Mouse (Mus musculus) T-cell, adult 2 months (primary cell): ENCODE measurements around the gene Klf9.
"Not testable (repeated sequence)": the region's sequence is repeated elsewhere in the genome, so short reads cannot be mapped to it uniquely, and the experiment has no call there.

ENCODE experiments used
- DNase-seq: peaks from one replicate; pipeline ENCODE4 v3.0.0; 2022; ENCODE audit warnings: low spot score

The Klf9 gene

GRCm38 (mm10) chr19:23139756-23140470, 1.1 kb upstream of the Klf9 start:
- no peak for DNase-seq

DNA sequence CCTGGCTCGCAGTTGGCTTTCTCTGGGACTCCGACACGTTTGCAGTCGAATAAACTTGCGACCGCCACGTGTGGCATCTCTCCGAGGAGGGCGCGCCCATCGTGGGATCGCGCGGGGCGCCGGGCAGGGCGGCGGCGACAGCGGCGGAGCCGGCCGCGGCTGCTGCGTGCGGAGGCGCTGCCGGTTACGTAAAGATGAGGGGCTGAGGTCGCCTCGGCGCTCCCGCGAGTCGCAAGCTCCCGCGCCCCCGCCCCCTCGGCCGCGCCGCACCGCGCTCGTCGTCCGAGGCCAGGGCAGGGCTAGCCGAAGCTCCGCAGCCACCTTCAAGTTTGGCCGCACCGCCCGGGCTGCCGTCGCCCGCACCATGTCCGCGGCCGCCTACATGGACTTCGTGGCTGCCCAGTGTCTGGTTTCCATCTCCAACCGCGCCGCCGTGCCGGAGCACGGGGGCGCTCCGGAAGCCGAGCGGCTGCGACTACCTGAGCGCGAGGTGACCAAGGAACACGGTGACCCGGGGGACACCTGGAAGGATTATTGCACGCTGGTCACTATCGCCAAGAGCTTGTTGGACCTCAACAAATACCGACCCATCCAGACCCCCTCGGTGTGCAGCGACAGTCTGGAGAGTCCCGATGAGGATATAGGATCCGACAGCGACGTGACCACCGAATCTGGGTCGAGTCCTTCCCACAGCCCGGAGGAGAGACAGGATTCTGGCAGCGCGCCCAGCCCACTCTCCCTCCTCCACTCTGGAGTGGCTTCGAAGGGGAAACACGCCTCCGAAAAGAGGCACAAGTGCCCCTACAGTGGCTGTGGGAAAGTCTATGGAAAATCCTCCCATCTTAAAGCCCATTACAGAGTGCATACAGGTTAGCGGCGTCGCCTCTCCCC, 610 bp downstream of the Klf9 start:
- no peak for DNase-seq

- DNase-seq: no peak
These were observed 1.5 kb downstream of the Klf9 start for GRCm38 (mm10) chr19:23142427-23143073.

DNA sequence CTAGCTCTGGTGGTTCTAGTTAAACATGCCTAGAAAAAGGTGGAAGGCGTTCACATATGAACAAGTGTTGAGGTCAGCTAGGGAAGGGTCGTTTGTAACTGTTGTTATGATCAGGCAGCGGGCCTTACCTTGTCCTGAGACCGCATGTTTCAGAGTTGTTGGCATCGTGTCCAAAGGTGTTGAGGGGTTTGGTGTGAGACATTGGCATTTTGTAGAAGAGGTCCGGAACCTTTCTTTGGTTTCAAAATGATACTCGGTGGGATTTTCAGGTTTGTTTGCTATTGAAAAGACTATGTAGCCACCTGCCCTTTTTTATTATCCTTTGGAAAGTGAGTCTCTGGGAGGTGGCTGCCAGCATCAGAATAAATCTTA, 2.0 kb downstream of the Klf9 start:
- DNase-seq: no peak

DNA sequence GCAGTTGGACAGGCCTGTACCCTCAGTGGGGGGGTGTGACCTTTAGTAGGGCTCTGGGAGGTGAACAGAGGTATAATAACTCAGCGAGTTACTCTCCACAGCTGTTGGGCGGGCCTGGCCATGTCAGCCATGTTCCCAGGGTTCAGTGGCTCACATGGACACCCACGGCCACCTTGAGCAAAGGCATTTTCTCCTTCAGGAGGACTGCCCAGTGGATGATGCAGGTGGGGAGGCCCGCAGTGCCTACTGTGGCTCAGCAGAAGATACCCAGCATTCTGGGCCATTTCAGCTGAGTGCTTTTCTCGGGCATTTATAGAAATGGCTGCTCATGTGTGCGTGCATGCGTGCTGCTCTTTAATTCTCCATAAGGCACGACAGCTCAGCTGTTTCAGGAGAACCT, 2.5 kb downstream of the Klf9 start:
- DNase-seq: no peak

- DNase-seq: no peak
These were observed 3.0 kb downstream of the Klf9 start for GRCm38 (mm10) chr19:23144031-23144430.

DNA sequence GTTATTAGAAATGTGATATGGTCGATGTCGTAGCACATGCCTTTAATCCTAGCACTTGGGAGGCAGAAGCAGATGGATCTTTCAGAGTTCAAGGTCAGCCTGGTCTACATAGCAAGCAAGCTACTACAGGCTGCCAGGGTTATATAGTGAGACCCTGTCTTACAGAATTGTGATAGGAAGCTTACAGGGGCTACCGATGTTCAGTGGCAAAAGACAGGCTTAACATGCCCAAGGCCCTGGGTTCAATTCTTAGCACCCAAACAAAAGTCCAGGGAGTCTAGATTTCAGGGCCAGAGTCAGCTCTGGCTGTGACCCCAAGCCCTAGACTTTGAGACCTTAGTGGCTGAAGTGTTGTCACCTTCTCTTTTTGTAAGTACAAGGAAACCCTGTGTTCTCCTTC, 4.1 kb downstream of the Klf9 start:
- no peak for DNase-seq

DNA sequence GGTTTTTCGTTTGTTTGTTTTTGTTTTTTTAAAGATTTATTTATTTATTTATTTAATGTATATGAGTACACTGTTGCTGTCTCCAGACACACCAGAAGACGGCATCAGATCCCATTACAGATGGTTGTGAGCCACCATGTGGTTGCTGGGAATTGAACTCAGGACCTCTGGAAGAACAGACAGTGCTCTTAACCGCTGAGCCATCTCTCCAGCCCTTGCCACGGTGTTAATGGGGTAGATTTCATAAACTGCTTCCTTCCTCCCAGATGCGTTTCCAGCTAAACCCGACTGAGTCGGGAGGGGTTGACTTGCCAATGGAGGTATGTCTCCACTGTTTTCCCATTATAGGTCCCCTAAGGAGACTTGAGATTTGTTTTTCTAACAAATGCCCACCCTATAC, 4.5 kb downstream of the Klf9 start:
- not testable (repeated sequence) for DNase-seq

DNA sequence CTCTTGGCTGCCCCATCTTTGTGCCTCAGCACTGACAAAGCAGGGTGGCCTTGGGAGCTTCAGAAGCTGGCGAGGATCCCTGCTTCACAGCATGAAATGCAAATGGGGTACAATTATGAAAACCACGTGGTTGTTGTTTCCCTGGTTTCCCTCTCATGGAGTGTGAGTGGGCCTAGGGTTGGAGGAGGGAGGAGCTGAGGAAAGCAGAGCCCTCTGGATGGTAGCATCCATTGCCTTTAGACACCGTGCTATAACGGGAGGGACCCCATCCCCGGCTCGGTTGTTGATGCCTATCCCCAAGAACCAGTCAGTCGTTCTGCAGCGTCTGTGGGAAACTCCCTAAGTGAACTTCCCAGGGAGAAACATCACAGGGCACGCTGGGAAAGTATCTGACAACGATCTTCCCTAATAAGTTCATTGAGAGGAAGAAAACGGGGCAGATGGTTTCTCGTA, 5.4 kb downstream of the Klf9 start:
- DNase-seq: no peak

DNA sequence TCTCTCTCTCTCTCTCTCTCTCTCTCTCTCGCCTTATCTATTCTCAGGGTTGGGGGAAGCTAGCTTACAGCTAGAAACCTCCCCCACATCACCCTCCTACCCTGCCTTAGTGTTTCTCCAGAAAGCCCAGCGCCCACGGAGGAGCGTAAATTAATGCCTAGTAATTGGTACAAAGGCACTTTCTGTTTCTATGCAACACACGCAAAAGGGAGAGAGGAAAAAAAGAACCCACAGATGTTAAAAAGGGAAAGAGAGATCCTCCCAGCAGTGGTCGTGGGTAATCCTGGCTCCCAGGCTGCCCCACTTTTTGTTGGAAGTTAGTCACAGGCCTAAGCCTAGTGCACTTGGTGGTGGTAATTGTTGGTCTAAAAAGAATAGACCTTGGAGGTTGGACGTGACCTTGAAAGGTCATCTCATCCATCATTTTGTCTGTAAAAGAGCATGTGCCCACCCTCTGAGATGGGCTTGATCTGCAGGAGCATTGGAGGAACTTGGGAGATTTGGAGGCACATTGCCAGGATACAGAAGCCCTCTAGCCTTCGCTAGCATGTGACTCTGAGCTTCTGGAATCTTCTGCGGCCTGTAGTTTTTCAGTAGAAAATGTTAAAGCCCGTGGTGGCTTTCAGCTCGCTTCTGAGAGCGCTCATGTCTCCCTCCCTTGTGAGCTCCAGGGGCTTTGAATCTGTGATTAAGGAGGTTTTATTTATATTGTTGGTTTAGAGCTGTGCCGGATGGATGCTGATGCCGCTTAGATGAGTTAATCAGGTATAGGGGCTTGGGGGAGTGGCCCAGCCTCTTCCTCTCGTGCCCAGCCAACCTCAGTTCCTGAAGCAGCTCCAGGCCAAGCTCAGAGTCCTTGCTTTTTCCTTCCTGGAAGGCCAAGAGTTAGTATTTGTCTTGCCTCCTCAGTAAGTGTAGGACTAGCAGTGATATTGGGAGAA, 6.3 kb downstream of the Klf9 start:
- DNase-seq: no peak

DNA sequence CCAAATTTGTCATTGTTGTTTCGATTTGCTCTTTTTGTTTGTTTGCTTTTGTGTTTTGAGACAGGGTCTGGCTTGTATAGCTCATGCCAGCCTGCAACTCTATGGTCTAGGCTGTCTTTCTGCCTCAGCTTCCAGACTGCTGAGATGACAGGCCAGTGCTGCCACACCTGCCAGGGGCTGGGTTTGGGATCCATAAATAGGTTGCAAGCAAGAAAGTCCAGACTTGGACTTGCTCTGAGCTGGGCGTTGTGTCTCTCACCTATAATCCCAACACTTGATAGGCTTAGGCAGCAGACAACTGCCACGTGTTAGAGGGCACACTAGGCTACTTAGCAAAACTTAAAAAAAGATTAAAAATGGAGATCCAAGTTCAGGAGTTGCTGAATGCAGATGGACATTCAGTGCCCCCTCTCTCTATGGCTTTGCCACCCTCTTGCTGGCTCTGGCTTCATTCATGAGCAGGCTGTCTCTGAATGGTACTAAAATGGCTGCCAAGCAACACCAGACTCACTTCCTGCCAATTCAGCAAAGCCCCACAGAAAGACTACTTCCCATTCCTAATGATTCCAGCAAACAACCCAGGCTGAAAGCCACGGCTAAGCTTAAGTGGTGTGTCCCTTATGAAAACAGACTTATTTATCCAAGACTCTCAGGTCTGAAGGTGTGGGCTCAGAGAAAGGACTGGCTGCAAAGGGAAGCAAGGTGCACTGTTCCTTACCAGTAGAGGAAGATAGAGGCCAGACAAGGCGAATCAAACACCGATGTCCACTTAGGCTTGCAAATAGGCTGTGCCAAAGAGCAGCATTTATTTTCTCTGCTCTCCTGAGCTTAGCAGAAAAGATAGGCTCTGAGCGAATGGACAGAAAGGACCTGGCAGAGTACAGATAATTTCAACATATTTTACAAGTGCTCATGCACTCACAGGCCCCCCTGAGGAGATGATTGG, 8.7 kb downstream of the Klf9 start:
- no peak for DNase-seq

DNA sequence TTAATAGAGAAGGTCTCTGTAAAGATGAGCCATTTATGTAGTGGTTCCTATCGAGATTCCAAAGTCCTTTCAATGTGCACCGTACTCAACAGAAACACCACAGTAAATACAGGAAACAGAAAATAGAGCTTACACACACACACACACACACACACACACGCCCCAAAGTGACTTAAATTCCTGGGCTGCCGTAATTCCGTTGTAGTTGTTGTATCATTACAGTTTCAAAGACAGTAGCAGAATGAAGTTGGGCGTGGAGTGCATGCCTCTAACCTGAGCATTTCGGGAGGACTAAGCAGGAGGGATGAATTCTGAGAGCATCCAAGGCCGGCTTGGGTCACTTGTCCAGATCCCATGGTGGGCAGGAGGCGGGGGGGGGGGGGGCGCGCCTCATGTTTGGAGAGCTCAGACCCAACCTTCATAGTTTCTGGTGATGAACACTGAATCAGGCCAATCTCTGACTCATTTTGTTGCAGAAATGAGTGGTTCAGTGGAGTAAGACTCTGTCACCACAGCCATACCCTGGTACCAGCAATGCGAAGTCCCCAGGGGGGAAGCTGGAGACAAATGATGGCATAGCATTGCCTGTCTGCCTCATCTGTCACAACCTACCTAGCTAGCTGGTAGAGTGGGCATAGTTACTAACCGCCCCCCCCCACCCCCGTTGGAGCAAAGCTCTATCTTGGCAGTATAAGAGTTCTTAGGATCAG, 9.7 kb downstream of the Klf9 start:
- no peak for DNase-seq

DNA sequence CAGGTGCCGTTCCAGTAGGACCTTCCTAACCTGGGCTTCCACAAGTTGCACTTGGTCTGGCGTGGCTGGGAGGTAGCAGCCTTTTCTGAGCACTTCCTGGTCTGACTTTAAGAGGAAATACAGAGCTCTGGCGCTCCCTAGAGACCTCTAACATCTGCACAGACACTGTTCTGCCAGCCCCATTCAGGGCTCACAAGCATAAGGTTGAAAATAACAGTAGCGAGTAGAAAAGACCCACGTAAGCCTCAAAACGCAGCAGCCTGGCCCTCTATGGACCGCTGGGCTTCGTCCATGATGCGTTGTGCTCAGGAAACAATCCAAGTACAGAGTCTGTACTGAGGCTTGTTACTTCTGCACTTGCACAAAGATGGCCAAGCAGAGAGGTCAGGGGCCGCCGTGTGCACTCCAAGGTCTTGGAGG, 10.6 kb downstream of the Klf9 start:
- peak; percentile 51 for DNase-seq

GRCm38 (mm10) chr19:23152201-23152640, 11.2 kb downstream of the Klf9 start:
- no peak for DNase-seq

- DNase-seq: no peak
These were observed 12.0 kb downstream of the Klf9 start for GRCm38 (mm10) chr19:23152771-23153605.

GRCm38 (mm10) chr19:23153606-23154127, 12.6 kb downstream of the Klf9 start:
- DNase-seq: no peak

DNA sequence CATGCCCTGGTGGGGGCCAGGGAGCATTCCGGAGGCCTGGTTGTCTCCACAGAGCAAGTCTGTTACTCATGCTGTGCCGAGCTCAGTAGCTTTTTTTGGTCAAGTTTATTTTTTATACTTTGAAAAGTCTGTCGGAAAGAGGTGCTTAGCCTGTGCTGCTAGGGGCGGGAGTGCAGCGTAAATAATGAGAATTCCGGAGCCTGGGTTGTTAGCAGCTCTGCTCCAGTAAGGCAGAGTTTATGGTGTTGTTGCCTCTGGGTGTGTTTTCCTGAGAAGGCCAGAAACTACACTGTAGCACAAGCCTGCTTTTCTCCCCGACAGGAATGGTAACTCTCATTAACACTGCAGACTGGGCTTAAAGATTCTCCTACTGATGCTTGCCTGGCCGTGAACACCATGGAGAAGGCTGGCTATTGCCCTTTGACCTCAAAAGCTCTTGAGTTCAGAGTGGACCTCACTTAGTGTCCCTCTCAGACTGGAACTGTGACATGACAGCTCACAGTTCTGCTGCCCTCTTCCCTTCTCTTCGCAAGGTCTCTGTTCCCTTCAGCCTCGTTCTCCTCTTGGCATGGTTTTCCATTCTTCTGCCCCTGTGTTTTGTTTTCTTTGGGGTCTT, 18.9 kb downstream of the Klf9 start:
- DNase-seq: no peak

DNA sequence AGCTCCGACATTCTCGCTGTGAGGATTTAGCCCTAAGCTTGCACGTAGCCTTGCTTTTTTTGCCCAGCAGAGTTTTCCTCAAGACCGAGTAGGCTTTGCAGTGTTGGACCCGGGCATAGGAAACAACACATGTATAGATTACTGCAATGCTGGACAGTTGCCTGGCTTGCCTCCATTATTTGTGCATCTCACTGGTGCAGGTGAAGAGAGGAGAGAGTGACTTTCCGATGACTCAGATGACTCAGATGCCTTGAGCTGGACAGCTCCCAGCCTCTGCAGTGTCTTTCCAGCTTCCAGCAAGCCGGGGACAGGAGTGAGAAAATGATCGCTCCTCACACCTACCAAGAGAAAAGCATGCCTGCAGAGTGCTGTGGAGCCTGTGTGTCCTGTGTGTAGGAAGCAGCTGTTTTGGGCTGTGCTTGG, 21.4 kb downstream of the Klf9 start:
- no peak for DNase-seq
